Mouse (Mus musculus) small intestine, adult 2 months (tissue): Measurements from ENCODE around the gene Flna.
"Not testable (repeated sequence)": the region's sequence is repeated elsewhere in the genome, so short reads cannot be mapped to it uniquely, and the experiment has no call there.

Experiments
- CTCF ChIP-seq: fragments of 200-500 bp; IDR thresholded peaks from 2 replicates; pipeline ENCODE4 v1.5.1; 2012; ENCODE audit warnings: low read depth, mild to moderate bottlenecking, control low read depth, inconsistent platforms, low read length, moderate library complexity, mixed read lengths; ENCODE audit not compliant: insufficient replicate concordance, insufficient read length; ENCODE audit errors: extremely low read depth
- POLR2A ChIP-seq: fragments of 200-500 bp; IDR thresholded peaks from 2 replicates; pipeline ENCODE4 v1.6.1; 2012; ENCODE audit warnings: low read depth, mild to moderate bottlenecking, control low read depth, inconsistent platforms, low read length, moderate library complexity

- not testable (repeated sequence) for TF ChIP-seq CTCF, POLR2A
These were observed 29.5 kb downstream of the Flna start for GRCm38 (mm10) chrX:74220099-74220498.
